In the genomic region with DNA sequence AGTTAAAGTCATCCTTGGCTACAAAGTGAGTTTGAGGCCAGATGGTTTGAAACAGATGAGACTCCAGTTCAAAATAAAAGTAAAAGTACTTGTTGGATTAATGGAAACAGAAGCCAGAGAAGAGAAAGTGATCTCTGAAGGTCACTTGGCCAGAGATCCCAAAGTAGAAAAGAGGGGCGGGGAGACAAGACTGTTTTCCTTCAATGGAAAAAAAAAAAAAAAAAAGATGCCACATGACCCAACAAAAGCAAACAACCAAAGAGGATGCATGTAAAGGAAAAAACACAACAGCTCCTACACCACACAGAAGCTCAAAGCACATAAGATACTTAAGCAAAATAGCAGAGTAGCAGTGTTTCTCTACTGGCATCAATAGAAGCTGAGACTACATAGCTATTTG, we compare ENCODE assay signal across 16 mouse cellular contexts. TPM values are rescaled to one million over a fixed set of nuclear protein-coding genes. Genes with fewer than 3 reads are reported as not detected.
DNase-seq lines count a peak whose midpoint lies in the region; ATAC-seq and TF ChIP-seq lines count a peak whose summit lies in the region.
"Had no signal": no experiment of that assay in that cellular context is flagged by ENCODE, and none has a peak within 500 bp of the region (broad histone marks: within the 10 kb centered on the region; RNA-seq: fewer than 3 reads in every experiment).

No protein-coding gene starts in this region.

- ATAC-seq in embryonic facial prominence, embryonic 14.5 days (ENCODE audit: low read depth): no peak
- ATAC-seq in intestine, postnatal 0 days: no peak
- ATAC-seq in intestine, embryonic 15.5 days: no peak
- ATAC-seq in liver, embryonic 15.5 days (ENCODE audit: insufficient read depth): no peak
- ATAC-seq: Patski had no signal

- no peaks in the 10 kb centered on the region for H3K9me3 ChIP-seq in embryonic facial prominence, embryonic 14.5 days (ENCODE audit: control insufficient read depth, low read length)
- H3K9me3 ChIP-seq in embryonic facial prominence, embryonic 10.5 days: no peaks in the 10 kb centered on the region
- H3K9me3 ChIP-seq in intestine, postnatal 0 days (ENCODE audit: control insufficient read depth): no peaks in the 10 kb centered on the region
- no peaks in the 10 kb centered on the region for H3K9me3 ChIP-seq in intestine, embryonic 15.5 days
- H3K9me3 ChIP-seq in liver, embryonic 15.5 days (replicated peaks): no peaks in the 10 kb centered on the region
- H3K9me3 ChIP-seq: forebrain, embryonic 12.5 days had no signal

- no peak for TF ChIP-seq CTCF in intestine, postnatal 0 days (IDR thresholded peaks at IDR 0.05; ENCODE audit: low read depth)

- H3K4me1 ChIP-seq in embryonic facial prominence, embryonic 14.5 days (ENCODE audit: control insufficient read depth, insufficient read depth, low read length): peaks cover 21% of the 10 kb centered on the region
- peaks cover 41% of the 10 kb centered on the region for H3K4me1 ChIP-seq in embryonic facial prominence, embryonic 10.5 days
- H3K4me1 ChIP-seq in intestine, postnatal 0 days (replicated peaks; ENCODE audit: control insufficient read depth, insufficient read depth, low read length): 0 out of 2 replicates have a peak, but pooled peaks cover 6% of the 10 kb centered on the region
- peaks cover 37% of the 10 kb centered on the region for H3K4me1 ChIP-seq in intestine, embryonic 15.5 days (replicated peaks)
- peaks cover 84% of the 10 kb centered on the region for H3K4me1 ChIP-seq in liver, embryonic 15.5 days (replicated peaks)

- H3K27ac ChIP-seq in embryonic facial prominence, embryonic 14.5 days (replicated peaks; ENCODE audit: low read depth, low read length): no peak overlapping the region
- H3K27ac ChIP-seq in embryonic facial prominence, embryonic 10.5 days (replicated peaks): no peak overlapping the region
- H3K27ac ChIP-seq in intestine, postnatal 0 days (ENCODE audit: low read depth, low read length): no peak overlapping the region
- H3K27ac ChIP-seq in intestine, embryonic 15.5 days: no peak overlapping the region
- H3K27ac ChIP-seq in liver, embryonic 15.5 days (replicated peaks): no peak overlapping the region
- H3K27ac ChIP-seq: forebrain, embryonic 12.5 days had no signal

- no peak overlapping the region for H3K9ac ChIP-seq in embryonic facial prominence, embryonic 14.5 days (ENCODE audit: low read depth, low read length)
- no peak overlapping the region for H3K9ac ChIP-seq in intestine, postnatal 0 days (ENCODE audit: low read depth, low read length)
- H3K9ac ChIP-seq in intestine, embryonic 15.5 days: no peak overlapping the region
- H3K9ac ChIP-seq in liver, embryonic 15.5 days: 0 out of 2 replicates have a peak overlapping the region, but pooled peaks have one; percentile 13
- H3K9ac ChIP-seq: forebrain, embryonic 12.5 days had no signal

- H3K27me3 ChIP-seq in embryonic facial prominence, embryonic 14.5 days (replicated peaks; ENCODE audit: control insufficient read depth, insufficient read depth, low read length): no peaks in the 10 kb centered on the region
- H3K27me3 ChIP-seq in embryonic facial prominence, embryonic 10.5 days (replicated peaks; ENCODE audit: low read depth, poor library complexity, severe bottlenecking): no peaks in the 10 kb centered on the region
- H3K27me3 ChIP-seq in intestine, postnatal 0 days (replicated peaks; ENCODE audit: control insufficient read depth, insufficient read depth, low read length): no peaks in the 10 kb centered on the region
- H3K27me3 ChIP-seq in intestine, embryonic 15.5 days (replicated peaks): no peaks in the 10 kb centered on the region
- H3K27me3 ChIP-seq in liver, embryonic 15.5 days: no peaks in the 10 kb centered on the region
- H3K27me3 ChIP-seq: forebrain, embryonic 12.5 days; Patski had no signal

- no peak for DNase-seq in embryonic facial prominence, embryonic 14.5 days (ENCODE audit: low spot score)
- no peak for DNase-seq in embryonic facial prominence, embryonic 10.5 days (ENCODE audit: low spot score)
- DNase-seq in A20 (ENCODE audit: low read depth, low spot score): peak; percentile 22
- DNase-seq in spleen, postnatal 36 days (ENCODE audit: low spot score in 2 of 2): no peak
- DNase-seq in cerebellum, postnatal 14 days: no peak
- DNase-seq: adrenal gland, postnatal 25 days; cerebellum, adult 2 months; gastrocnemius, postnatal 36 days; left cerebral cortex, postnatal 4 days had no signal

- peak overlapping the region; percentile 81; the same call in 1 of the 2 replicates for H3K4me2 ChIP-seq in embryonic facial prominence, embryonic 14.5 days (ENCODE audit: low read depth, low read length)
- peak overlapping the region; percentile 86; the same call in 1 of the 2 replicates for H3K4me2 ChIP-seq in intestine, postnatal 0 days (replicated peaks; ENCODE audit: low read depth)
- no peak overlapping the region; the same call in 1 of the 2 replicates for H3K4me2 ChIP-seq in intestine, embryonic 15.5 days (replicated peaks)
- H3K4me2 ChIP-seq in liver, embryonic 15.5 days: peak overlapping the region; percentile 96

- WGBS in embryonic facial prominence, embryonic 14.5 days: 93% methylated on average over 1 of the region's 1 CpGs
- 84% methylated on average over 1 of the region's 1 CpGs for WGBS in embryonic facial prominence, embryonic 10.5 days
- WGBS in intestine, postnatal 0 days: 68% methylated on average over 1 of the region's 1 CpGs
- 81% methylated on average over 1 of the region's 1 CpGs for WGBS in intestine, embryonic 15.5 days
- WGBS in liver, embryonic 15.5 days (ENCODE audit: insufficient replicate concordance): 71% methylated on average over 1 of the region's 1 CpGs

- H3K36me3 ChIP-seq in embryonic facial prominence, embryonic 14.5 days (ENCODE audit: control insufficient read depth, insufficient read depth, low read length): peaks cover 3% of the 10 kb centered on the region; the same call in 1 of the 2 replicates
- peaks cover 36% of the 10 kb centered on the region for H3K36me3 ChIP-seq in embryonic facial prominence, embryonic 10.5 days (replicated peaks)
- H3K36me3 ChIP-seq in intestine, postnatal 0 days (ENCODE audit: control insufficient read depth, insufficient read depth): no peaks in the 10 kb centered on the region; the same call in 1 of the 2 replicates
- 0 out of 2 replicates have a peak, but pooled peaks cover 3% of the 10 kb centered on the region for H3K36me3 ChIP-seq in intestine, embryonic 15.5 days
- H3K36me3 ChIP-seq in liver, embryonic 15.5 days (replicated peaks): peaks cover 40% of the 10 kb centered on the region

- no peak overlapping the region for H3K4me3 ChIP-seq in embryonic facial prominence, embryonic 14.5 days (ENCODE audit: low read depth, low read length)
- H3K4me3 ChIP-seq in embryonic facial prominence, embryonic 10.5 days: no peak overlapping the region
- no peak overlapping the region for H3K4me3 ChIP-seq in intestine, postnatal 0 days (ENCODE audit: low read depth, low read length)
- no peak overlapping the region for H3K4me3 ChIP-seq in intestine, embryonic 15.5 days (replicated peaks)
- peak overlapping the region; percentile 92; the same call in 1 of the 2 replicates for H3K4me3 ChIP-seq in liver, embryonic 15.5 days (replicated peaks)
- H3K4me3 ChIP-seq: forebrain, embryonic 12.5 days had no signal

RNA-seq across cellular contexts. Expression of gene Ppp6r1, which starts 2.9 kb away (rescaled TPM):
- 7.1 and 7.7 TPM in 2 replicates for polyA plus RNA-seq in embryonic facial prominence, embryonic 14.5 days (2014; fragmentation: Nextera tagmentation; extraction: Ambion mirVana)
- polyA plus RNA-seq in embryonic facial prominence, embryonic 10.5 days (2016; fragmentation: Nextera tagmentation; extraction: Ambion mirVana): 9.3 and 11.0 TPM in 2 replicates
- 4.7 and 5.8 TPM in 2 replicates for polyA plus RNA-seq in intestine, postnatal 0 days (2015; fragmentation: Nextera tagmentation; extraction: Ambion mirVana)
- 8.1 and 9.0 TPM in 2 replicates for polyA plus RNA-seq in intestine, embryonic 15.5 days (2015; fragmentation: Nextera tagmentation; extraction: Ambion mirVana)
- polyA plus RNA-seq in liver, embryonic 15.5 days (2015; fragmentation: Nextera tagmentation; extraction: Ambion mirVana): 6.5 and 8.1 TPM in 2 replicates

RNA-seq across cellular contexts. Expression of gene Tmem86b, which starts 24.7 kb away (rescaled TPM):
- 1.0 and 1.2 TPM in 2 replicates for polyA plus RNA-seq in embryonic facial prominence, embryonic 14.5 days (2014; fragmentation: Nextera tagmentation; extraction: Ambion mirVana)
- 1.9 and 2.1 TPM in 2 replicates for polyA plus RNA-seq in embryonic facial prominence, embryonic 10.5 days (2016; fragmentation: Nextera tagmentation; extraction: Ambion mirVana)
- 25.1 and 31.4 TPM in 2 replicates for polyA plus RNA-seq in intestine, postnatal 0 days (2015; fragmentation: Nextera tagmentation; extraction: Ambion mirVana)
- 9.1 and 11.7 TPM in 2 replicates for polyA plus RNA-seq in intestine, embryonic 15.5 days (2015; fragmentation: Nextera tagmentation; extraction: Ambion mirVana)
- polyA plus RNA-seq in liver, embryonic 15.5 days (2015; fragmentation: Nextera tagmentation; extraction: Ambion mirVana): 34.4 and 39.1 TPM in 2 replicates

RNA-seq across cellular contexts. Expression of gene Hspbp1, which starts 29.0 kb away (rescaled TPM):
- polyA plus RNA-seq in embryonic facial prominence, embryonic 14.5 days (2014; fragmentation: Nextera tagmentation; extraction: Ambion mirVana): 77.5 and 77.7 TPM in 2 replicates
- 131 and 136 TPM in 2 replicates for polyA plus RNA-seq in embryonic facial prominence, embryonic 10.5 days (2016; fragmentation: Nextera tagmentation; extraction: Ambion mirVana)
- polyA plus RNA-seq in intestine, postnatal 0 days (2015; fragmentation: Nextera tagmentation; extraction: Ambion mirVana): 43.3 and 45.6 TPM in 2 replicates
- 92.4 and 98.2 TPM in 2 replicates for polyA plus RNA-seq in intestine, embryonic 15.5 days (2015; fragmentation: Nextera tagmentation; extraction: Ambion mirVana)
- 54.4 and 58.1 TPM in 2 replicates for polyA plus RNA-seq in liver, embryonic 15.5 days (2015; fragmentation: Nextera tagmentation; extraction: Ambion mirVana)

RNA-seq across cellular contexts. Expression of gene Brsk1, which starts 34.5 kb away (rescaled TPM):
- polyA plus RNA-seq in embryonic facial prominence, embryonic 14.5 days (2014; fragmentation: Nextera tagmentation; extraction: Ambion mirVana): 1.6 and 1.8 TPM in 2 replicates
- polyA plus RNA-seq in embryonic facial prominence, embryonic 10.5 days (2016; fragmentation: Nextera tagmentation; extraction: Ambion mirVana): 2.0 and 2.2 TPM in 2 replicates
- 0.89 and 0.98 TPM in 2 replicates for polyA plus RNA-seq in intestine, postnatal 0 days (2015; fragmentation: Nextera tagmentation; extraction: Ambion mirVana)
- polyA plus RNA-seq in intestine, embryonic 15.5 days (2015; fragmentation: Nextera tagmentation; extraction: Ambion mirVana): 0.63 and 1.1 TPM in 2 replicates
- 0.03 and 0.12 TPM in 2 replicates for polyA plus RNA-seq in liver, embryonic 15.5 days (2015; fragmentation: Nextera tagmentation; extraction: Ambion mirVana)

RNA-seq across cellular contexts. Expression of gene Ptprh, which starts 52.1 kb away (rescaled TPM):
- not detected in 2 replicates for polyA plus RNA-seq in embryonic facial prominence, embryonic 14.5 days (2014; fragmentation: Nextera tagmentation; extraction: Ambion mirVana)
- not detected in 2 replicates for polyA plus RNA-seq in embryonic facial prominence, embryonic 10.5 days (2016; fragmentation: Nextera tagmentation; extraction: Ambion mirVana)
- polyA plus RNA-seq in intestine, postnatal 0 days (2015; fragmentation: Nextera tagmentation; extraction: Ambion mirVana): 16.7 and 17.1 TPM in 2 replicates
- polyA plus RNA-seq in intestine, embryonic 15.5 days (2015; fragmentation: Nextera tagmentation; extraction: Ambion mirVana): 1.1 and 1.6 TPM in 2 replicates
- not detected in 2 replicates for polyA plus RNA-seq in liver, embryonic 15.5 days (2015; fragmentation: Nextera tagmentation; extraction: Ambion mirVana)
- polyA plus RNA-seq: embryonic facial prominence, embryonic 11.5 days; forebrain, embryonic 12.5 days; neural tube, embryonic 11.5 days; Patski had no signal
